Mouse (Mus musculus) stomach, postnatal 0 days (tissue): ENCODE measurements around the gene Tmem129. TPM values are rescaled to one million over a fixed set of nuclear protein-coding genes. Genes with fewer than 3 reads are reported as not detected.

Source experiments
- ATAC-seq: fragments of 200-750 bp; cut with Nextera tagmentation; 2 replicates; pipeline ENCODE4 v1.8.0; 2017; ENCODE audit not compliant: low FRiP score, low TSS enrichment
- DNase-seq: peaks from one replicate; pipeline ENCODE4 v3.0.0-alpha.2; 2016; ENCODE audit warnings: low spot score
- H3K27ac ChIP-seq: fragments of 300-500 bp; sonication (generic); replicated peaks from 2 replicates; pipeline ENCODE4 v1.5.1; 2014; ENCODE audit warnings: mild to moderate bottlenecking, control low read depth
- H3K27me3 ChIP-seq: fragments of 300-500 bp; sonication (generic); 2 replicates; pipeline ENCODE4 v1.6.1; 2014; ENCODE audit warnings: low read length; ENCODE audit not compliant: control insufficient read depth, insufficient read depth
- H3K36me3 ChIP-seq: fragments of 300-500 bp; sonication (generic); 2 replicates; pipeline ENCODE4 v1.6.1; 2014; ENCODE audit warnings: low read length, mixed read lengths; ENCODE audit not compliant: control insufficient read depth, insufficient read depth
- H3K4me1 ChIP-seq: fragments of 300-500 bp; sonication (generic); replicated peaks from 2 replicates; pipeline ENCODE4 v1.6.1; 2014; ENCODE audit warnings: antibody characterized with exemption; ENCODE audit not compliant: control insufficient read depth, insufficient read depth
- H3K4me2 ChIP-seq: fragments of 300-500 bp; sonication (generic); replicated peaks from 2 replicates; pipeline ENCODE4 v1.6.1; 2014; ENCODE audit warnings: low read depth, mild to moderate bottlenecking, control low read depth, moderate library complexity
- H3K4me3 ChIP-seq: fragments of 300-500 bp; sonication (generic); 2 replicates; pipeline ENCODE4 v1.5.1; 2014; ENCODE audit warnings: low read depth, low read length, control low read depth
- H3K9ac ChIP-seq: fragments of 300-500 bp; sonication (generic); 2 replicates; pipeline ENCODE4 v1.6.1; 2014; ENCODE audit warnings: mild to moderate bottlenecking, low read length, control low read depth, mixed read lengths
- H3K9me3 ChIP-seq: fragments of 300-500 bp; sonication (generic); 2 replicates; pipeline ENCODE4 v1.6.1; 2016; ENCODE audit warnings: low read length; ENCODE audit not compliant: control insufficient read depth
- CTCF ChIP-seq: IDR thresholded peaks from 2 replicates; pipeline ENCODE4 v1.5.1; 2016; ENCODE audit warnings: antibody characterized with exemption, low read depth, mild to moderate bottlenecking, moderate library complexity
- EP300 ChIP-seq: optimal IDR thresholded peaks from 2 replicates; pipeline ENCODE3; 2016; ENCODE audit warnings: antibody characterized with exemption
- WGBS: fragments of 180-500 bp; shearing (Covaris S2); extraction: QIAGEN DNeasy Blood & Tissue Kit; methylation state at CpG from one replicate; pipeline ENCODE4 v1.1.7; 2014; 5-methylcytosine and 5-hydroxymethylcytosine counted together
- polyA plus RNA-seq: library from polyadenylated mRNA; unstranded; fragments of >200 nt; fragmentation: Nextera tagmentation; extraction: Ambion mirVana; gene quantifications from 2 replicates; pipeline ENCODE4 v1.2.1, GENCODE M21; 2015

Tmem129 gene
- polyA plus RNA-seq, 1 experiment from 2014 or later, result 16.7 TPM

DNA sequence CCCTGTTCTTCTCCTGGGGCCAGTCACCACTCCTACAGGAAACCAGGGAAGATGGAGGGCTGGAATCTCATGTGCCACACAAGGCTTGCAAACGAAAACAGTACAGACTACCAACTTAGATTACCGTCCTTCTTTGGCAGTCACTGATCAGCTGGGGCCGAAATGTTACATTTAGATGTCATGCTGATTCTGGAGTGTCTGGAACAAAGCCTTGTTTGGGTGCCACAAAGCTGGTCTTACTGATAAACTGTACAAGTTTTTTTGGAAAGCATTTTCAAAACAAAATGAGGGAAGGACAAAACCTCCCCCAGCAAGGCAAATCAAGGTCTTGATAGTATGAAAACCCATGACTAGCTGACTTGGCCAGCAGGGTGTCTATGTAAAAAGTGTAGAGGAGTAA lies 34.5 kb downstream of the Tmem129 start:
- peaks cover 5% of the 10 kb centered on the region; the same call in 1 of the 2 replicates for H3K4me1 ChIP-seq

DNA sequence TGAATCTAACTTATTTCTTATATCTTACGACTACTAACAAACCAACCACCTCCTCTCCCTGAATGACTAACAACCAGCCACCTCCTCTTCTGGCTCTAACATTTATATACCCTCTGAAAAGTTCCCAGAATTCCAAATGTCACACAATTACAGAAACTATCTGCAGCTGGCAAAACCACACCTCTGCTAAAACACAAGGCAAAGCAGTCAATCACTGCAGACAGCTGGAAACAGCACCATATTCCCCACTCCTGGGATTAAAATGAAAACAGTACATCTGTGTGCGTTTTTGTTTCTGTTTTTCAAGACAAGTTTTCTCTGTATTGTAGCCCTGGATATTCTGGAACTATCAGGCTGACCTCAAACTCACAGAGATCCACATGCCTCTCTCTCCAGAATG lies 35.5 kb downstream of the Tmem129 start:
- H3K4me3 ChIP-seq, result no peak overlapping the region
- H3K9ac ChIP-seq, result no peak overlapping the region
- no peaks in the 10 kb centered on the region for H3K36me3 ChIP-seq
- H3K4me1 ChIP-seq, result peaks cover under 1% of the 10 kb centered on the region; the same call in 1 of the 2 replicates
- no peak overlapping the region for H3K4me2 ChIP-seq
- TF ChIP-seq CTCF, result no peak
- no peak for TF ChIP-seq EP300
- DNase-seq (no peak), ATAC-seq (no peak)
- H3K27me3 ChIP-seq, result no peaks in the 10 kb centered on the region
- WGBS, result 86% methylated on average over 2 of the region's 2 CpGs
- H3K9me3 ChIP-seq, result no peaks in the 10 kb centered on the region
- no peak overlapping the region for H3K27ac ChIP-seq

More for the DNA sequence above, 34.5 kb downstream of the Tmem129 start:
- 78% methylated on average over 3 of the region's 3 CpGs for WGBS
- ATAC-seq (no peak), DNase-seq (no peak)
- Histone ChIP-seq H3K27ac (no peak overlapping the region), H3K9ac (no peak overlapping the region), H3K9me3 (no peaks in the 10 kb centered on the region), H3K27me3 (no peaks in the 10 kb centered on the region), H3K4me3 (no peak overlapping the region), H3K4me2 (no peak overlapping the region), H3K36me3 (no peaks in the 10 kb centered on the region)
- TF ChIP-seq CTCF (no peak), EP300 (no peak)

DNA sequence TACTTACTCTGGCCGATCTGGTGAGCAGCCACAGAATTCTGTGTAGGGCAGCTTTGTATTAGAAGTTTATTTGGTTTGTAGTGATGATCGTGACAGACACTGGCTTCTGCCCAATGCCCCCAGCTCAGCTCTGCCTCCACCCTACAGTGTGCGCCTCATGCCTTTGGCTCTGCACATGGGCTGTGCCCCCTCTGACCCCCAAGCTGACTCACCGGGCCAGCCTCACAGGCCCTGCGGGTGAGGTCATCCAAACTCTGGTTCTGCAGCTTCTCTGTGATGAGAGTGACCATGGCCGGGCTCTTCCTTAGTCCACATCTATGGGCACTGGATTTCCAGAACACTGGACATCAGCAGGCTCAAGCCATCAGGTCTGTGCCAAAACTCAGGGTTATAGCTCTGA lies 43.8 kb downstream of the Tmem129 start:
- WGBS, result 80% methylated on average over 6 of the region's 6 CpGs
- no peaks in the 10 kb centered on the region for H3K27me3 ChIP-seq
- peak; percentile 40; the same call in 1 of the 2 replicates for ATAC-seq
- H3K9me3 ChIP-seq, result no peaks in the 10 kb centered on the region
- H3K4me3 ChIP-seq, result no peak overlapping the region
- no peak for DNase-seq
- H3K4me1 ChIP-seq, result no peaks in the 10 kb centered on the region
- no peak overlapping the region for H3K27ac ChIP-seq
- no peak overlapping the region for H3K9ac ChIP-seq
- no peak overlapping the region for H3K4me2 ChIP-seq
- TF ChIP-seq EP300 (no peak), CTCF (no peak)
- H3K36me3 ChIP-seq, result peaks cover 5% of the 10 kb centered on the region; the same call in 1 of the 2 replicates

DNA sequence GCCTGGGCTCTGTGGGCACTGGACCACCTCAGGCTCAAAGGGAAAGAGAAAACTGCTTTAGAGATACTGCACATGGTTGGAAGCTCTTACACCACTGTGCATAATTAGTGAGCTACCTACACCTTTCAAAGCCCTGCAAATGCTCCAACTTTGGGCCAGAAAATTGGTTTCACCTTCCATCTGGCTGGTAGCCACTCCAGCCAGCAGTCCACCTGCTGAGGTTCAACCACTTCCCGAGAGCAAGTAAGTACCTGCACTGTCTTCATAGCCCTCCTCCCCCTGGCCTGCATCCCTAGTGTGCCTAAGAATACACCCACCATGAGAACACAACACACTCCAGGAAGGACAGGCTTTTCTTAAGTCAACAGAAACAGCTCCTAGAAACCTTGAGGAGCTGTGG lies 46.4 kb downstream of the Tmem129 start:
- no peak overlapping the region for H3K9ac ChIP-seq
- peaks cover 15% of the 10 kb centered on the region for H3K36me3 ChIP-seq
- H3K4me2 ChIP-seq, result no peak overlapping the region
- no peaks in the 10 kb centered on the region for H3K9me3 ChIP-seq
- no peaks in the 10 kb centered on the region for H3K27me3 ChIP-seq
- H3K4me1 ChIP-seq, result no peaks in the 10 kb centered on the region
- TF ChIP-seq EP300, result no peak
- no peak for TF ChIP-seq CTCF
- ATAC-seq, result no peak
- H3K27ac ChIP-seq, result no peak overlapping the region
- 88% methylated on average over 1 of the region's 1 CpGs for WGBS
- no peak overlapping the region for H3K4me3 ChIP-seq
- DNase-seq, result no peak

DNA sequence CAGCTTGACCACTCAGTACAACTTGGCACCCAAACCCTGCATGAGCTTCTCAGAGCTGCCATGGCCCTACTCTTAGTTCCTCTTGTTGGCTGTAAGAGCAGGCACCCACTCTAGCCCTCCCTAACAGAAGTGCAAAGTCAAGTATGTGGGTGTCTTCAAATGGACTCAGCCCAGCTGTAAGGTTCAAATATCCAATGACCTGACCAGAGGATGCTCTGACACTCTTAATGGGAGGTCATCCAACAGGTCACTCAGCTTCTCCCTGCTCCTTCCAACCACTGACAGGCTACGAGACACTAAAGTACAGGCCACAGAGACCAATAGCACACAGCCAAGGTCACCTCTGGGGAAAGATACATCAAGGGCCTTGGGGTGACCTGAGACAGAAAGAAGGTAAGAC lies 49.0 kb downstream of the Tmem129 start:
- H3K27me3 ChIP-seq, result no peaks in the 10 kb centered on the region
- H3K9me3 ChIP-seq, result no peaks in the 10 kb centered on the region
- H3K4me3 ChIP-seq, result no peak overlapping the region
- ATAC-seq, result no peak
- H3K4me1 ChIP-seq, result no peaks in the 10 kb centered on the region
- H3K9ac ChIP-seq, result no peak overlapping the region
- no peak for DNase-seq
- TF ChIP-seq EP300 (no peak), CTCF (no peak)
- no peak overlapping the region for H3K4me2 ChIP-seq
- 77% methylated on average over 1 of the region's 1 CpGs for WGBS
- peaks cover 15% of the 10 kb centered on the region for H3K36me3 ChIP-seq
- H3K27ac ChIP-seq, result no peak overlapping the region

DNA sequence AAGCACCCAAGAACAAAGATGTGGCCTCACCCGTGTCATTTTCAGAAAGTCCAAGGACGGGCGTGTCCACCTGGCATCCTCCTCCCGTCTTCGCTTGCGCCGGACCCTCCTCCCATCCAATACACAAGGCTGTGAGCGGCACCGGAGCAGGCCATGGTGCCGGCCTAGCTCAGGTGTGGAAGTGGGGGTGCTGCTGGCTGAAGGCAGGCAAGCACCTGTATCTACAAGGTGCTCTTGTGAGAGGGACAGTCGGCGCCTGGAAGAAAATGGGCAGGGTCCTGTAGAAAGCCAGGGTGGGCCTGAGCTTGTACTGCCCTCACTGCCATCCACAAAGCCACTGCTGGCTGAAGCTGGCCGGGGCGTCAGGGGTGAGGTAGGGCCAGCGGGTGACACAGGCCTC lies 50.8 kb downstream of the Tmem129 start:
- no peak for DNase-seq
- no peak overlapping the region for H3K27ac ChIP-seq
- 92% methylated on average over 15 of the region's 15 CpGs for WGBS
- no peaks in the 10 kb centered on the region for H3K9me3 ChIP-seq
- peaks cover 13% of the 10 kb centered on the region for H3K36me3 ChIP-seq
- no peaks in the 10 kb centered on the region for H3K27me3 ChIP-seq
- no peak overlapping the region for H3K9ac ChIP-seq
- TF ChIP-seq EP300, result no peak
- TF ChIP-seq CTCF, result no peak
- ATAC-seq, result no peak
- no peak overlapping the region for H3K4me3 ChIP-seq
- no peaks in the 10 kb centered on the region for H3K4me1 ChIP-seq
- H3K4me2 ChIP-seq, result no peak overlapping the region
